Mouse (Mus musculus): ENCODE measurements around the gene Pbld2.

DNA sequence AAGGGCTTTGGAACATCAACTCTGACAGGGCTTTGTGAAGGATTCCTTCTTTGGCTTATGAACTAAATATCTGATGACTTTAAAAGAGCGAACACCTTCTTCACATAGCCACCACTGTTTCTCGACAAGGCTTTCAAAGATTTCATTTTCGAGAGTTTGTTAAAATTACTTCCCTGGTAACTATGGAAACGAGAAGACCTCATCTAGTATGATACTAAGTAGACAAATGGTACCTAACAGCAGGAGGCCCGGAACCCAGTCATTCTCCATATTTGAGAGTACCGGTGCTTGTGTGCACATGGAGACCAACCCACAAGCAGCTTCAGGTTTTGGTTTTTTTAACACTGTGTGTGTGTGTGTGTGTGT lies 2.7 kb downstream of the Pbld2 start:
- TF ChIP-seq CTCF (IDR thresholded peaks at IDR 0.05; ENCODE audit: low read depth) (no peak), EP300 (optimal IDR thresholded peaks at IDR 0.05) (no peak)

Measured in stomach, postnatal 0 days (tissue).